Mouse (Mus musculus) 3T3-L1 (cell line): ENCODE measurements around the gene Gm10964.
A peak's percentile ranks its signal among the peaks of the same experiment; 100 is the strongest.

ENCODE experiments used
- DNase-seq: peaks from one replicate; pipeline ENCODE4 v3.0.0-alpha.2; 2015; ENCODE audit warnings: low read depth, low spot score

The Gm10964 gene

GRCm38 (mm10) chr3:103734696-103735519, 4.3 kb upstream of the Gm10964 start:
- peak; percentile 94 for DNase-seq

GRCm38 (mm10) chr3:103735776-103736600, 3.2 kb upstream of the Gm10964 start:
- peak; percentile 13 for DNase-seq

- DNase-seq, result no peak
Measured at GRCm38 (mm10) chr3:103737061-103737754, 2.0 kb upstream of the Gm10964 start.

- DNase-seq, result peak; percentile 99
Measured at GRCm38 (mm10) chr3:103737778-103738571, 1.2 kb upstream of the Gm10964 start, which contains the start of gene Olfml3. Gene Olfml3, minus strand, starts transcription at chr3:103738001.

- DNase-seq, result no peak
Measured at GRCm38 (mm10) chr3:103740342-103740741, 1.2 kb downstream of the Gm10964 start.

- no peak for DNase-seq
Measured at GRCm38 (mm10) chr3:103743208-103743607, 4.0 kb downstream of the Gm10964 start.

GRCm38 (mm10) chr3:103745001-103745770, 6.0 kb downstream of the Gm10964 start:
- DNase-seq, result no peak

GRCm38 (mm10) chr3:103746711-103747110, 7.5 kb downstream of the Gm10964 start:
- DNase-seq, result no peak

GRCm38 (mm10) chr3:103751558-103751957, 12.4 kb downstream of the Gm10964 start:
- no peak for DNase-seq

GRCm38 (mm10) chr3:103755351-103755750, 16.2 kb downstream of the Gm10964 start:
- no peak for DNase-seq

- no peak for DNase-seq
Measured at GRCm38 (mm10) chr3:103756920-103757319, 17.8 kb downstream of the Gm10964 start.

GRCm38 (mm10) chr3:103758456-103758855, 19.3 kb downstream of the Gm10964 start:
- DNase-seq, result no peak

- peak; percentile 91 for DNase-seq
Measured at GRCm38 (mm10) chr3:103759261-103759970, 20.2 kb downstream of the Gm10964 start.

- DNase-seq, result no peak
Measured at GRCm38 (mm10) chr3:103766789-103767188, 27.6 kb downstream of the Gm10964 start.

GRCm38 (mm10) chr3:103771531-103772130, 32.5 kb downstream of the Gm10964 start:
- DNase-seq, result peak; percentile 72

GRCm38 (mm10) chr3:103772846-103773245, 33.7 kb downstream of the Gm10964 start:
- DNase-seq, result no peak

- DNase-seq, result no peak
Measured at GRCm38 (mm10) chr3:103773508-103773907, 34.3 kb downstream of the Gm10964 start.

- no peak for DNase-seq
Measured at GRCm38 (mm10) chr3:103774009-103774408, 34.8 kb downstream of the Gm10964 start.

GRCm38 (mm10) chr3:103777940-103778339, 38.8 kb downstream of the Gm10964 start:
- no peak for DNase-seq
